Mouse (Mus musculus): Measurements from ENCODE around the gene Foxe3. TPM values are rescaled to one million over a fixed set of nuclear protein-coding genes. Genes with fewer than 3 reads are reported as not detected.
"Not testable (repeated sequence)": the region's sequence is repeated elsewhere in the genome, so short reads cannot be mapped to it uniquely, and the experiment has no call there.

The Foxe3 gene
- not detected in 2 replicates for polyA plus RNA-seq (2014; fragmentation: Nextera tagmentation; extraction: Ambion mirVana)

- no peak within 1 kb of the TSS for H3K27ac ChIP-seq (ENCODE audit: low read depth)
- no peak for TF ChIP-seq CTCF (IDR thresholded peaks at IDR 0.05; ENCODE audit: low read depth)
- ATAC-seq (ENCODE audit: insufficient read depth) = no peak
- peak within 1 kb of the TSS; percentile 13; the same call in 1 of the 2 replicates for H3K9ac ChIP-seq
- H3K27me3 ChIP-seq (ENCODE audit: insufficient read depth, low read length) = peaks cover 83% of the 10 kb centered on the region
- H3K9me3 ChIP-seq (ENCODE audit: low read depth, low read length) = no peaks in the 10 kb centered on the region
- no peaks in the 10 kb centered on the region for H3K4me1 ChIP-seq (ENCODE audit: insufficient read depth)
- no peaks in the 10 kb centered on the region for H3K36me3 ChIP-seq (ENCODE audit: insufficient read depth)
- H3K4me3 ChIP-seq (ENCODE audit: low read depth, low read length) = peak within 1 kb of the TSS; percentile 40
- WGBS = 2% methylated on average over 25 of the region's 25 CpGs
- DNase-seq = no peak
- H3K4me2 ChIP-seq = peak within 1 kb of the TSS; percentile 66
Observed at GRCm38 (mm10) chr4:114925917-114926312, at the start of gene Foxe3. Gene Foxe3 (minus strand): TSS chr4:114926013.

GRCm38 (mm10) chr4:114973229-114973740 lies 47.5 kb upstream of the Foxe3 start:
- H3K4me1 ChIP-seq (ENCODE audit: insufficient read depth) = no peaks in the 10 kb centered on the region
- H3K27ac ChIP-seq (ENCODE audit: low read depth) = no peak overlapping the region
- ATAC-seq (ENCODE audit: insufficient read depth) = no peak
- H3K27me3 ChIP-seq (ENCODE audit: insufficient read depth, low read length) = no peaks in the 10 kb centered on the region
- no peak overlapping the region for H3K4me3 ChIP-seq (ENCODE audit: low read depth, low read length)
- H3K9ac ChIP-seq = no peak overlapping the region
- TF ChIP-seq CTCF (IDR thresholded peaks at IDR 0.05; ENCODE audit: low read depth) = no peak
- 88% methylated on average over 1 of the region's 1 CpGs for WGBS
- peaks cover 8% of the 10 kb centered on the region for H3K36me3 ChIP-seq (ENCODE audit: insufficient read depth)
- DNase-seq = no peak
- H3K9me3 ChIP-seq (ENCODE audit: low read depth, low read length) = no peaks in the 10 kb centered on the region
- no peak overlapping the region for H3K4me2 ChIP-seq

- peak; percentile 68 for DNase-seq
- ATAC-seq (ENCODE audit: insufficient read depth) = no peak
- WGBS = 71% methylated on average over 5 of the region's 5 CpGs
- H3K4me1 ChIP-seq (ENCODE audit: insufficient read depth) = no peaks in the 10 kb centered on the region
- H3K4me2 ChIP-seq = no peak overlapping the region
- H3K27me3 ChIP-seq (ENCODE audit: insufficient read depth, low read length) = no peaks in the 10 kb centered on the region
- no peak overlapping the region for H3K4me3 ChIP-seq (ENCODE audit: low read depth, low read length)
- no peak overlapping the region for H3K27ac ChIP-seq (ENCODE audit: low read depth)
- no peaks in the 10 kb centered on the region for H3K9me3 ChIP-seq (ENCODE audit: low read depth, low read length)
- no peak for TF ChIP-seq CTCF (IDR thresholded peaks at IDR 0.05; ENCODE audit: low read depth)
- peaks cover 26% of the 10 kb centered on the region for H3K36me3 ChIP-seq (ENCODE audit: insufficient read depth)
- no peak overlapping the region for H3K9ac ChIP-seq
Observed at GRCm38 (mm10) chr4:114970736-114971135, 44.9 kb upstream of the Foxe3 start.

- H3K36me3 ChIP-seq (ENCODE audit: insufficient read depth) = peaks cover 35% of the 10 kb centered on the region
Observed at GRCm38 (mm10) chr4:114960881-114961280, 35.1 kb upstream of the Foxe3 start.

GRCm38 (mm10) chr4:114959533-114959932 lies 33.7 kb upstream of the Foxe3 start:
- Histone ChIP-seq H3K27ac (ENCODE audit: low read depth) (no peak overlapping the region), H3K36me3 (ENCODE audit: insufficient read depth) (peaks cover 23% of the 10 kb centered on the region), H3K4me3 (ENCODE audit: low read depth, low read length) (no peak overlapping the region), H3K27me3 (ENCODE audit: insufficient read depth, low read length) (no peaks in the 10 kb centered on the region), H3K4me2 (no peak overlapping the region), H3K4me1 (ENCODE audit: insufficient read depth) (no peaks in the 10 kb centered on the region), H3K9me3 (ENCODE audit: low read depth, low read length) (no peaks in the 10 kb centered on the region), H3K9ac (no peak overlapping the region)
- no peak for ATAC-seq (ENCODE audit: insufficient read depth)
- no peak for TF ChIP-seq CTCF (IDR thresholded peaks at IDR 0.05; ENCODE audit: low read depth)
- WGBS = 83% methylated on average over 2 of the region's 2 CpGs
- no peak for DNase-seq

More at GRCm38 (mm10) chr4:114960881-114961280, 35.1 kb upstream of the Foxe3 start:
- not testable (repeated sequence) for H3K4me2 ChIP-seq; ATAC-seq (ENCODE audit: insufficient read depth); H3K9ac ChIP-seq; DNase-seq; H3K9me3 ChIP-seq (ENCODE audit: low read depth, low read length); H3K27me3 ChIP-seq (ENCODE audit: insufficient read depth, low read length); H3K4me1 ChIP-seq (ENCODE audit: insufficient read depth); H3K4me3 ChIP-seq (ENCODE audit: low read depth, low read length); H3K27ac ChIP-seq (ENCODE audit: low read depth)
- 46% methylated on average over 2 of the region's 2 CpGs for WGBS

DNA sequence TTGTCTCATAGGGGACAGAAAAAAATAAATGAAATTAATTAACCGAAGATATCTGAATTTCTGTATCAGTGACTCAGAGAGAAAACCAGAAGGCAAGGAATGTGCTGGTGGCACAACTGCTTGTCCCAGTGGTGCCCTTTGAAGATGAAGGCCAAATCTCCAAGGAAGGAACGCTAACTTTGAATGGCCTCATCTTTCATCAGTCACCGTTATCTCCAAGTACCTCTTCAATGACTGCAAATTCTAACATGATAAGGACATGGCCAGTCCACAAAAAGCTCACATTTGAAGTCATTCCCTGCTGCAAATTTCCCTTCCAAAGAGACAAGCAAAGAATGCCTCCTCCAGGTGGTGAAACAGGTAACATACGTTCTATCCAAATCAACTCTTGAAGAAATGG lies 33.0 kb upstream of the Foxe3 start:
- no peaks in the 10 kb centered on the region for H3K4me1 ChIP-seq (ENCODE audit: insufficient read depth)
- no peak overlapping the region for H3K27ac ChIP-seq (ENCODE audit: low read depth)
- DNase-seq (no peak), ATAC-seq (ENCODE audit: insufficient read depth) (no peak)
- H3K9ac ChIP-seq = no peak overlapping the region
- H3K4me2 ChIP-seq = no peak overlapping the region
- no peaks in the 10 kb centered on the region for H3K27me3 ChIP-seq (ENCODE audit: insufficient read depth, low read length)
- TF ChIP-seq CTCF (IDR thresholded peaks at IDR 0.05; ENCODE audit: low read depth) = no peak
- peaks cover 17% of the 10 kb centered on the region for H3K36me3 ChIP-seq (ENCODE audit: insufficient read depth)
- H3K9me3 ChIP-seq (ENCODE audit: low read depth, low read length) = no peaks in the 10 kb centered on the region
- 65% methylated on average over 4 of the region's 4 CpGs for WGBS
- no peak overlapping the region for H3K4me3 ChIP-seq (ENCODE audit: low read depth, low read length)

DNA sequence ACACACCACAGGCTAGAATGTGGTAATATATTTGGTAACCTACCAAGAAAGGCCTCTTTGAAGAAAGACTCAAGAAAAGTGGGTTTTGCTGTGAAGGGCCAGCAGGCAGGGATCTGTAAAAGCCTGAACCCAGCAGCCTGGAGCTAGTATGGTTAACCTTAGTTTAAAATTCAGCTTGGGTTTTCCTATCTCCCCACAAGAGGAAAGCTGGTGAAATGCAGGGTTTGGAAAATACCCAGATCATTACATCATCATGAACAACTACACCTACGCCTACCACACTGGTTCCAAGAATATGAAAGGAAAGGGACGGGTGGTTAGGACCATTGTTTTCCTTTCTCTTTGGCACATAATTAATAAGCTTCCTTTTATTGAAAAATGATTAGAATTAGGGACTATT lies 32.4 kb upstream of the Foxe3 start:
- no peak overlapping the region for H3K4me2 ChIP-seq
- H3K27me3 ChIP-seq (ENCODE audit: insufficient read depth, low read length) = no peaks in the 10 kb centered on the region
- no peaks in the 10 kb centered on the region for H3K4me1 ChIP-seq (ENCODE audit: insufficient read depth)
- no peaks in the 10 kb centered on the region for H3K9me3 ChIP-seq (ENCODE audit: low read depth, low read length)
- ATAC-seq (ENCODE audit: insufficient read depth) (no peak), DNase-seq (no peak)
- no peak overlapping the region for H3K9ac ChIP-seq
- 69% methylated on average over 2 of the region's 2 CpGs for WGBS
- TF ChIP-seq CTCF (IDR thresholded peaks at IDR 0.05; ENCODE audit: low read depth) = no peak
- H3K4me3 ChIP-seq (ENCODE audit: low read depth, low read length) = no peak overlapping the region
- peaks cover 17% of the 10 kb centered on the region for H3K36me3 ChIP-seq (ENCODE audit: insufficient read depth)
- no peak overlapping the region for H3K27ac ChIP-seq (ENCODE audit: low read depth)

GRCm38 (mm10) chr4:114957403-114957802 lies 31.6 kb upstream of the Foxe3 start:
- DNase-seq = peak; percentile 45
- Histone ChIP-seq H3K27ac (ENCODE audit: low read depth) (no peak overlapping the region), H3K4me3 (ENCODE audit: low read depth, low read length) (no peak overlapping the region), H3K4me2 (no peak overlapping the region), H3K9ac (no peak overlapping the region), H3K36me3 (ENCODE audit: insufficient read depth) (peaks cover 8% of the 10 kb centered on the region; the same call in 1 of the 2 replicates), H3K9me3 (ENCODE audit: low read depth, low read length) (no peaks in the 10 kb centered on the region), H3K4me1 (ENCODE audit: insufficient read depth) (no peaks in the 10 kb centered on the region), H3K27me3 (ENCODE audit: insufficient read depth, low read length) (no peaks in the 10 kb centered on the region)
- TF ChIP-seq CTCF (IDR thresholded peaks at IDR 0.05; ENCODE audit: low read depth) = no peak
- no peak for ATAC-seq (ENCODE audit: insufficient read depth)

Data from lung, embryonic 14.5 days (tissue).